In genomic region chr12:111757561-111758325, GRCm38 (mm10) we compare ENCODE assay signal across 8 mouse cellular contexts. TPM values are rescaled to one million over a fixed set of nuclear protein-coding genes. Genes with fewer than 3 reads are reported as not detected.
A peak's percentile ranks its signal among the peaks of the same experiment; 100 is the strongest.
DNase-seq lines count a peak whose midpoint lies in the region; ATAC-seq lines count a peak whose summit lies in the region.

No protein-coding gene starts in this region.

- WGBS in kidney, embryonic 15.5 days = 45% methylated on average over 10 of the region's 10 CpGs
- WGBS in hindbrain, embryonic 11.5 days = 48% methylated on average over 10 of the region's 10 CpGs
- WGBS in midbrain, embryonic 14.5 days = 48% methylated on average over 10 of the region's 10 CpGs

- no peaks in the 10 kb centered on the region for H3K9me3 ChIP-seq in kidney, embryonic 15.5 days (replicated peaks)
- H3K9me3 ChIP-seq in hindbrain, embryonic 11.5 days (ENCODE audit: control insufficient read depth, low read length) = no peaks in the 10 kb centered on the region
- H3K9me3 ChIP-seq in midbrain, embryonic 14.5 days (ENCODE audit: control insufficient read depth, low read length) = no peaks in the 10 kb centered on the region

- no peaks in the 10 kb centered on the region for H3K27me3 ChIP-seq in kidney, embryonic 15.5 days
- H3K27me3 ChIP-seq in hindbrain, embryonic 11.5 days (ENCODE audit: control insufficient read depth, insufficient read depth, low read length) = no peaks in the 10 kb centered on the region
- no peaks in the 10 kb centered on the region for H3K27me3 ChIP-seq in midbrain, embryonic 14.5 days (ENCODE audit: control insufficient read depth, insufficient read depth, low read length)

- H3K27ac ChIP-seq in kidney, embryonic 15.5 days = peak overlapping the region; percentile 92; the same call in 1 of the 2 replicates
- 0 out of 2 replicates have a peak overlapping the region, but pooled peaks have one; percentile 17 for H3K27ac ChIP-seq in hindbrain, embryonic 11.5 days (ENCODE audit: low read depth, low read length)
- peak overlapping the region; percentile 97 for H3K27ac ChIP-seq in midbrain, embryonic 14.5 days (replicated peaks; ENCODE audit: low read depth, low read length)

- peaks cover 33% of the 10 kb centered on the region for H3K4me1 ChIP-seq in kidney, embryonic 15.5 days
- peaks cover 11% of the 10 kb centered on the region for H3K4me1 ChIP-seq in hindbrain, embryonic 11.5 days (replicated peaks; ENCODE audit: control insufficient read depth, insufficient read depth, low read length)
- H3K4me1 ChIP-seq in midbrain, embryonic 14.5 days (ENCODE audit: control insufficient read depth, insufficient read depth, low read length) = peaks cover 24% of the 10 kb centered on the region

- peak overlapping the region; percentile 99 for H3K4me2 ChIP-seq in kidney, embryonic 15.5 days
- H3K4me2 ChIP-seq in hindbrain, embryonic 11.5 days (replicated peaks; ENCODE audit: low read depth, low read length) = peak overlapping the region; percentile 90
- peak overlapping the region; percentile 99 for H3K4me2 ChIP-seq in midbrain, embryonic 14.5 days (ENCODE audit: low read length)

- H3K4me3 ChIP-seq in kidney, embryonic 15.5 days (replicated peaks) = peak overlapping the region; percentile 90
- peak overlapping the region; percentile 84 for H3K4me3 ChIP-seq in hindbrain, embryonic 11.5 days (ENCODE audit: low read depth, low read length)
- H3K4me3 ChIP-seq in midbrain, embryonic 14.5 days (replicated peaks; ENCODE audit: low read depth, low read length) = peak overlapping the region; percentile 95

- no peak for DNase-seq in kidney, postnatal 4 days
- peak; percentile 59 for DNase-seq in cerebellum, adult 9-10 months
- DNase-seq in hindbrain, embryonic 11.5 days (ENCODE audit: low spot score) = peak; percentile 19
- DNase-seq in midbrain, embryonic 14.5 days = no peak
- DNase-seq in ovary, postnatal 14 days (ENCODE audit: low spot score) = no peak
- DNase-seq in gastrocnemius, adult 8-10 months (ENCODE audit: low spot score in 2 of 2) = no peak
- no peak for DNase-seq in kidney, adult 18-20 months

- ATAC-seq in kidney, embryonic 15.5 days (replicated peaks; ENCODE audit: low FRiP score) = no peak
- ATAC-seq in hindbrain, embryonic 11.5 days (ENCODE audit: low FRiP score) = no peak
- ATAC-seq in midbrain, embryonic 14.5 days (ENCODE audit: low FRiP score, low TSS enrichment) = no peak

- H3K36me3 ChIP-seq in kidney, embryonic 15.5 days = peaks cover 2% of the 10 kb centered on the region; the same call in 1 of the 2 replicates
- H3K36me3 ChIP-seq in hindbrain, embryonic 11.5 days (ENCODE audit: control insufficient read depth, insufficient read depth, low read length) = no peaks in the 10 kb centered on the region
- 0 out of 2 replicates have a peak, but pooled peaks cover 1% of the 10 kb centered on the region for H3K36me3 ChIP-seq in midbrain, embryonic 14.5 days (ENCODE audit: control insufficient read depth, insufficient read depth, low read length)

- peak overlapping the region; percentile 95 for H3K9ac ChIP-seq in kidney, embryonic 15.5 days
- peak overlapping the region; percentile 98 for H3K9ac ChIP-seq in hindbrain, embryonic 11.5 days (ENCODE audit: low read depth, low read length)
- peak overlapping the region; percentile 98 for H3K9ac ChIP-seq in midbrain, embryonic 14.5 days (replicated peaks; ENCODE audit: low read length)

RNA-seq across cellular contexts. Expression of gene Klc1, which starts 0.9 kb away (rescaled TPM):
- 81.8 and 98.5 TPM in 2 replicates for polyA plus RNA-seq in kidney, embryonic 15.5 days (2015; fragmentation: Nextera tagmentation; extraction: Ambion mirVana)
- 345 and 366 TPM in 2 replicates for polyA plus RNA-seq in hindbrain, embryonic 11.5 days (2014; fragmentation: Nextera tagmentation; extraction: Ambion mirVana)
- polyA plus RNA-seq in midbrain, embryonic 14.5 days (2014; fragmentation: Nextera tagmentation; extraction: Ambion mirVana) = 621 and 628 TPM in 2 replicates
- total RNA-seq in gastrocnemius, adult 8-10 months (2022) = 10 to 100 TPM; 47.9 to 62.7 (median 50.9) TPM

RNA-seq across cellular contexts. Expression of gene Apopt1, which starts 44.7 kb away (rescaled TPM):
- 53.5 and 57.4 TPM in 2 replicates for polyA plus RNA-seq in kidney, embryonic 15.5 days (2015; fragmentation: Nextera tagmentation; extraction: Ambion mirVana)
- polyA plus RNA-seq in hindbrain, embryonic 11.5 days (2014; fragmentation: Nextera tagmentation; extraction: Ambion mirVana) = 52.5 and 54.2 TPM in 2 replicates
- polyA plus RNA-seq in midbrain, embryonic 14.5 days (2014; fragmentation: Nextera tagmentation; extraction: Ambion mirVana) = 57.6 and 66.0 TPM in 2 replicates
- 10 to 100 TPM; 36.2 to 40.8 (median 38.9) TPM for total RNA-seq in gastrocnemius, adult 8-10 months (2022)

RNA-seq across cellular contexts. Expression of gene Bag5, which starts 44.7 kb away (rescaled TPM):
- polyA plus RNA-seq in kidney, embryonic 15.5 days (2015; fragmentation: Nextera tagmentation; extraction: Ambion mirVana) = 51.4 and 53.6 TPM in 2 replicates
- polyA plus RNA-seq in hindbrain, embryonic 11.5 days (2014; fragmentation: Nextera tagmentation; extraction: Ambion mirVana) = 61.5 and 63.3 TPM in 2 replicates
- 67.3 and 72.9 TPM in 2 replicates for polyA plus RNA-seq in midbrain, embryonic 14.5 days (2014; fragmentation: Nextera tagmentation; extraction: Ambion mirVana)
- 10 to 100 TPM; 11.4 to 19.6 (median 16.3) TPM for total RNA-seq in gastrocnemius, adult 8-10 months (2022)

RNA-seq across cellular contexts. Expression of gene Xrcc3, which starts 55.9 kb away (rescaled TPM):
- 14.0 and 14.3 TPM in 2 replicates for polyA plus RNA-seq in kidney, embryonic 15.5 days (2015; fragmentation: Nextera tagmentation; extraction: Ambion mirVana)
- 8.2 and 9.8 TPM in 2 replicates for polyA plus RNA-seq in hindbrain, embryonic 11.5 days (2014; fragmentation: Nextera tagmentation; extraction: Ambion mirVana)
- polyA plus RNA-seq in midbrain, embryonic 14.5 days (2014; fragmentation: Nextera tagmentation; extraction: Ambion mirVana) = 2.3 and 3.2 TPM in 2 replicates
- under 1 TPM in 1 of 4 experiments, not detected in 3; 0.46 TPM for total RNA-seq in gastrocnemius, adult 8-10 months (2022)

RNA-seq across cellular contexts. Expression of gene Zfyve21, which starts 56.2 kb away (rescaled TPM):
- 117 and 125 TPM in 2 replicates for polyA plus RNA-seq in kidney, embryonic 15.5 days (2015; fragmentation: Nextera tagmentation; extraction: Ambion mirVana)
- 54.2 and 54.7 TPM in 2 replicates for polyA plus RNA-seq in hindbrain, embryonic 11.5 days (2014; fragmentation: Nextera tagmentation; extraction: Ambion mirVana)
- 29.7 and 33.7 TPM in 2 replicates for polyA plus RNA-seq in midbrain, embryonic 14.5 days (2014; fragmentation: Nextera tagmentation; extraction: Ambion mirVana)
- 10 to 100 TPM; 11.2 to 18.5 (median 15.2) TPM for total RNA-seq in gastrocnemius, adult 8-10 months (2022)

Comparison
In these comparisons a context has a peak if more than half of its experiments do, and no peak if none do; other contexts are left out.
1. H3K27ac ChIP-seq: peak in every context shown above with its lines; median percentile 97 in midbrain, embryonic 14.5 days; 92 in kidney, embryonic 15.5 days; 17 in hindbrain, embryonic 11.5 days.
2. DNase-seq: peak in cerebellum, adult 9-10 months (single experiment) and hindbrain, embryonic 11.5 days (single experiment); none in kidney, postnatal 4 days (0 of 2), midbrain, embryonic 14.5 days (single experiment), ovary, postnatal 14 days (single experiment), gastrocnemius, adult 8-10 months (0 of 2) and kidney, adult 18-20 months (single experiment).
3. Peak in every context shown above with its lines, with median percentiles within 50 percentile points of each other: H3K4me2 ChIP-seq, H3K4me3 ChIP-seq and H3K9ac ChIP-seq.